Mouse (Mus musculus): ENCODE results near the gene Nav2.

Nav2 gene

GRCm38 (mm10) chr7:49639864-49640708 is 731.6 kb downstream of the Nav2 start:
- no peak for DNase-seq

DNA sequence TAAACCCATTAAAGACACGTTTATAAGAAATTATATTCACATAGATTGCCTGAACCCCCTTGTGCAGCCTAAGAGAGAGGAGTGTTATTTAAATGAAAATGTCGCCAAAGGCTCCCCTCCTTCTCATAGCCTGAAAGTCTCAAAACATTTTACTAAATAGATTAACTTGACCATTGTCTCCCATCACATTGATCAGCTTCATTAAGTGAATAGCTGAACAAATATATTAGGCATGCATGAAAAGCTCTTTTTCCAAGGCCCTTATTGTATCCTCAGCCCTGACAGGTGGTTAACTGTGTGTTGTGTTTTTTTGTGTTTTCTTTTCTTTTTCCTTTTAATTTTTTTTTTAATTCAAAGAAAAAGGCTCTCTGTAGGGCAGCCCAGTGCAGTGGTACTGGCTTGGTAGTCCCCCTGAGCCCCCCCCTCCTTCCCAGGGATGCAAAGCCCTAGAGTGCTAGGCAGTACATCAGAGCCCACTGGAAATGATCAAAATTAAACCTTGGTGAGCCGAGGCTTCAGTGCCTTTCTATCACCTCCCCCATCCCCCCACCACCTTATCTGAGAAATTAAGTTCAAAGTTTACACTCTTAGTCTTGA is 732.3 kb downstream of the Nav2 start:
- no peak for DNase-seq

Measured in cerebellum, adult 8-10 months (tissue).